Mouse (Mus musculus) heart, postnatal 25 days (tissue): ENCODE data around the gene Doc2a. TPM values are rescaled to one million over a fixed set of nuclear protein-coding genes. Genes with fewer than 3 reads are reported as not detected.

Source experiments
- total RNA-seq, 2 experiments: library from RNA; stranded (reverse); gene quantifications; 2 replicates each; pipeline ENCODE4 v1.2.3; 2021

The Doc2a gene
- total RNA-seq, 2 experiments from 2014 or later = not detected

Other genes with a start within 250 kb of the Doc2a start
- gene Nupr1, start 216.6 kb upstream of the Doc2a start, total RNA-seq = 1 to 10 TPM; 7.7 to 9.4 TPM
- gene Sgf29, start 198.1 kb upstream of the Doc2a start, total RNA-seq = 10 to 100 TPM; 25.9 to 27.2 TPM
- 10 to 100 TPM; 28.5 to 32.3 TPM for gene Sult1a1, start 171.0 kb upstream of the Doc2a start, total RNA-seq
- 10 to 100 TPM; 43.0 to 49.7 TPM for gene Bola2, start 152.0 kb upstream of the Doc2a start, total RNA-seq
- 1 to 10 TPM; 4.3 to 4.5 TPM for gene Slx1b, start 151.6 kb upstream of the Doc2a start, total RNA-seq
- gene Coro1a, start 139.6 kb upstream of the Doc2a start, total RNA-seq = 10 to 100 TPM; 10.6 to 10.8 TPM
- 10 to 100 TPM; 56.5 to 59.8 TPM for gene Mapk3, start 87.8 kb upstream of the Doc2a start, total RNA-seq
- gene Gdpd3, start 81.1 kb upstream of the Doc2a start, total RNA-seq = 1 to 10 TPM; 1.6 to 2.1 TPM
- 10 to 100 TPM; 63.7 to 74.0 TPM for gene Ypel3, start 70.5 kb upstream of the Doc2a start, total RNA-seq
- under 1 TPM; 0.34 to 0.70 TPM for gene Tbx6, start 65.9 kb upstream of the Doc2a start, total RNA-seq
- gene Ppp4c, start 54.9 kb upstream of the Doc2a start, total RNA-seq = 10 to 100 TPM; 32.7 to 33.1 TPM
- 10 to 100 TPM in 1 of 2 experiments, 1 to 10 TPM in 1; 8.9 to 10.4 TPM for gene Fam57b, start 49.7 kb upstream of the Doc2a start, total RNA-seq
- gene 4930451I11Rik, start 15.8 kb upstream of the Doc2a start, total RNA-seq = not detected
- gene Hirip3, start 14.6 kb downstream of the Doc2a start, total RNA-seq = 1 to 10 TPM; 5.1 to 5.5 TPM
- 10 to 100 TPM; 17.7 to 18.9 TPM for gene Ino80e, start 15.0 kb downstream of the Doc2a start, total RNA-seq
- gene Taok2, start 37.3 kb downstream of the Doc2a start, total RNA-seq = 10 to 100 TPM; 43.6 to 44.6 TPM
- 10 to 100 TPM in 1 of 2 experiments, 1 to 10 TPM in 1; 7.6 to 11.5 TPM for gene Tmem219, start 75.5 kb downstream of the Doc2a start, total RNA-seq
- 1 to 10 TPM; 5.3 to 6.8 TPM for gene Kctd13, start 81.5 kb downstream of the Doc2a start, total RNA-seq
- not detected for gene Asphd1, start 102.2 kb downstream of the Doc2a start, total RNA-seq
- gene Sez6l2, start 103.1 kb downstream of the Doc2a start, total RNA-seq = 10 to 100 TPM in 1 of 2 experiments, 1 to 10 TPM in 1; 8.3 to 11.4 TPM
- gene Cdipt, start 128.5 kb downstream of the Doc2a start, total RNA-seq = 10 to 100 TPM; 52.0 to 56.6 TPM
- gene Cdiptos, start 128.7 kb downstream of the Doc2a start, total RNA-seq = under 1 TPM in 1 of 2 experiments, not detected in 1; 0.25 TPM
- 10 to 100 TPM; 44.9 to 47.3 TPM for gene Mvp, start 167.2 kb downstream of the Doc2a start, total RNA-seq
- gene Pagr1b, start 169.1 kb downstream of the Doc2a start, total RNA-seq = 1 to 10 TPM in 1 of 2 experiments, not detected in 1; 1.7 TPM
- gene Pagr1a, start 169.9 kb downstream of the Doc2a start, total RNA-seq = 10 to 100 TPM; 12.5 to 12.9 TPM
- gene Gm42742, start 173.7 kb downstream of the Doc2a start, total RNA-seq = 10 to 100 TPM; 21.5 to 22.6 TPM
- 1 to 10 TPM in 1 of 2 experiments, under 1 TPM in 1; 0.60 to 1.2 TPM for gene Prrt2, start 173.8 kb downstream of the Doc2a start, total RNA-seq
- gene Maz, start 179.6 kb downstream of the Doc2a start, total RNA-seq = 10 to 100 TPM; 66.7 to 69.1 TPM
- 1 to 10 TPM; 1.7 to 2.3 TPM for gene Kif22, start 195.1 kb downstream of the Doc2a start, total RNA-seq
- gene Zg16, start 239.9 kb downstream of the Doc2a start, total RNA-seq = not detected
- 1 to 10 TPM; 1.4 to 1.7 TPM for gene AI467606, start 243.9 kb downstream of the Doc2a start, total RNA-seq